Mouse (Mus musculus) MEL (cell line): Measurements from ENCODE around the gene Kptn.

ENCODE experiments used
- CHD2 ChIP-seq: IDR thresholded peaks from 2 replicates; pipeline ENCODE4 v1.6.1; 2011; ENCODE audit warnings: low read length, improper control_type of control experiment
- CTCF ChIP-seq, 3 experiments: IDR thresholded peaks in 2 of 3; conservative IDR thresholded peaks in 1 of 3; 2 replicates each; pipeline ENCODE4 v1.5.1; 2011 to 2012; ENCODE audit warnings: low read length in 3 of 3, low read depth in 2 of 3, mild to moderate bottlenecking in 2 of 3, improper control_type of control experiment in 1 of 3, inconsistent platforms in 1 of 3, mixed read lengths in 1 of 3, moderate library complexity in 1 of 3; ENCODE audit not compliant: control insufficient read depth in 1 of 3, insufficient read depth in 1 of 3, poor library complexity in 1 of 3, severe bottlenecking in 1 of 3
- GATA1 ChIP-seq: IDR thresholded peaks from 2 replicates; pipeline ENCODE4 v1.6.1; 2011; ENCODE audit warnings: low read depth, low read length, improper control_type of control experiment
- JUND ChIP-seq: IDR thresholded peaks from 2 replicates; pipeline ENCODE4 v1.6.1; 2011; ENCODE audit warnings: low read depth, mild to moderate bottlenecking, improper control_type of control experiment, low read length
- MAZ ChIP-seq: IDR thresholded peaks from 2 replicates; pipeline ENCODE4 v1.6.1; 2012; ENCODE audit warnings: low read depth, mild to moderate bottlenecking, inconsistent platforms, low read length, improper control_type of control experiment
- MEF2A ChIP-seq: IDR thresholded peaks from 2 replicates; pipeline ENCODE4 v1.6.1; 2014; ENCODE audit warnings: low read depth, mild to moderate bottlenecking, inconsistent platforms, low read length, improper control_type of control experiment; ENCODE audit not compliant: poor library complexity, insufficient replicate concordance, severe bottlenecking; ENCODE audit errors: extremely low read depth
- NRF1 ChIP-seq: IDR thresholded peaks from 2 replicates; pipeline ENCODE4 v1.6.1; 2014; ENCODE audit warnings: low read depth, mild to moderate bottlenecking, inconsistent platforms, low read length, improper control_type of control experiment, moderate library complexity; ENCODE audit not compliant: poor library complexity, insufficient read depth, severe bottlenecking
- POLR2A ChIP-seq, 2 experiments: IDR thresholded peaks; 2 replicates each; pipeline ENCODE4 v1.6.1; 2011 to 2012; ENCODE audit warnings: low read length in 2 of 2, mild to moderate bottlenecking in 2 of 2, control low read depth in 1 of 2, improper control_type of control experiment in 1 of 2, low read depth in 1 of 2, moderate library complexity in 1 of 2; ENCODE audit not compliant: control insufficient read depth in 1 of 2, insufficient read depth in 1 of 2, poor library complexity in 1 of 2
- TAL1 ChIP-seq: IDR thresholded peaks from 2 replicates; pipeline ENCODE4 v1.6.1; 2012; ENCODE audit warnings: mild to moderate bottlenecking, inconsistent platforms, low read length, moderate library complexity, mixed read lengths
- TBP ChIP-seq: IDR thresholded peaks from 2 replicates; pipeline ENCODE4 v1.8.0; 2011; ENCODE audit warnings: low read depth, low read length, improper control_type of control experiment
- UBTF ChIP-seq: IDR thresholded peaks from 2 replicates; pipeline ENCODE4 v1.6.1; 2012; ENCODE audit warnings: low read depth, mild to moderate bottlenecking, inconsistent platforms, low read length, improper control_type of control experiment, moderate library complexity, borderline replicate concordance; ENCODE audit not compliant: insufficient read depth
- USF1 ChIP-seq: IDR thresholded peaks from 2 replicates; pipeline ENCODE4 v1.6.1; 2014; ENCODE audit warnings: low read depth, mild to moderate bottlenecking, inconsistent platforms, low read length, improper control_type of control experiment, moderate library complexity
- ZMIZ1 ChIP-seq: IDR thresholded peaks from 2 replicates; pipeline ENCODE4 v1.6.1; 2012; ENCODE audit warnings: low read depth, mild to moderate bottlenecking, inconsistent platforms, low read length, improper control_type of control experiment, moderate library complexity

- TF ChIP-seq NRF1 (no peak), CTCF (IDR thresholded peaks at IDR 0.05 in 2 of 3, conservative IDR thresholded peaks at IDR 0.05 in 1 of 3; ENCODE audit: control insufficient read depth in 1 of 3, insufficient read depth in 1 of 3, low read depth in 2 of 3, low read length in 3 of 3, poor library complexity in 1 of 3, severe bottlenecking in 1 of 3) (no peak), POLR2A (IDR thresholded peaks at IDR 0.05; ENCODE audit: control insufficient read depth in 1 of 2, insufficient read depth in 1 of 2, low read depth in 1 of 2, low read length in 2 of 2, poor library complexity in 1 of 2) (no peak), MAZ (0 out of 2 replicates have a peak, but pooled peaks have one; percentile 27), ZMIZ1 (no peak), TBP (no peak), JUND (no peak), CHD2 (no peak), TAL1 (no peak), MEF2A (no peak), USF1 (no peak), UBTF (no peak), GATA1 (no peak)
Measured at GRCm38 (mm10) chr7:16175542-16175931, 55.8 kb downstream of the Kptn start.
